Mouse (Mus musculus): Measurements from ENCODE around the gene Pou2f2.

Pou2f2 gene

GRCm38 (mm10) chr7:25088968-25089367 is 90.6 kb downstream of the Pou2f2 start:
- DNase-seq: no peak

- DNase-seq: no peak
Measured at GRCm38 (mm10) chr7:25088531-25088930, 91.0 kb downstream of the Pou2f2 start.

- no peak for DNase-seq
Measured at GRCm38 (mm10) chr7:25087972-25088371, 91.6 kb downstream of the Pou2f2 start.

- DNase-seq: no peak
Measured at GRCm38 (mm10) chr7:25087256-25087912, 92.1 kb downstream of the Pou2f2 start.

- no peak for DNase-seq
Measured at GRCm38 (mm10) chr7:25086656-25087055, 92.9 kb downstream of the Pou2f2 start.

- no peak for DNase-seq
Measured at GRCm38 (mm10) chr7:25084621-25085020, 94.9 kb downstream of the Pou2f2 start.

- peak; percentile 45 to 65 for DNase-seq
Measured at GRCm38 (mm10) chr7:25082510-25082909, 97.0 kb downstream of the Pou2f2 start.

GRCm38 (mm10) chr7:25080431-25080830 is 99.1 kb downstream of the Pou2f2 start:
- no peak for DNase-seq

- peak; percentile 51 to 62 for DNase-seq
Measured at GRCm38 (mm10) chr7:25079496-25080026, 100.0 kb downstream of the Pou2f2 start.

GRCm38 (mm10) chr7:25077414-25077755 is 102.1 kb downstream of the Pou2f2 start:
- no peak for DNase-seq

GRCm38 (mm10) chr7:25076663-25077413 is 102.7 kb downstream of the Pou2f2 start:
- peak; percentile 96 to 98 for DNase-seq

GRCm38 (mm10) chr7:25076296-25076662 is 103.2 kb downstream of the Pou2f2 start:
- DNase-seq: peak in 1 of 2 experiments; percentile 26

GRCm38 (mm10) chr7:25073924-25074323 is 105.6 kb downstream of the Pou2f2 start:
- no peak for DNase-seq

- DNase-seq: peak; percentile 66 to 76
Measured at GRCm38 (mm10) chr7:25072716-25073390, 106.7 kb downstream of the Pou2f2 start.

GRCm38 (mm10) chr7:25071979-25072715 is 107.4 kb downstream of the Pou2f2 start, which contains the start of the genes Grik5 and Zfp574:
TSS of gene Grik5 (minus strand) at chr7:25072346.
TSS of gene Zfp574 (plus strand) at chr7:25072567.
- peak; percentile 44 to 58 for DNase-seq

GRCm38 (mm10) chr7:25068724-25069123 is 110.8 kb downstream of the Pou2f2 start:
- DNase-seq: no peak

- DNase-seq: no peak
Measured at GRCm38 (mm10) chr7:25067909-25068656, 111.4 kb downstream of the Pou2f2 start.

GRCm38 (mm10) chr7:25067338-25067737 is 112.2 kb downstream of the Pou2f2 start:
- no peak for DNase-seq

GRCm38 (mm10) chr7:25063900-25064299 is 115.6 kb downstream of the Pou2f2 start:
- no peak for DNase-seq

- DNase-seq: no peak
Measured at GRCm38 (mm10) chr7:25063346-25063745, 116.2 kb downstream of the Pou2f2 start.

GRCm38 (mm10) chr7:25058836-25059235 is 120.7 kb downstream of the Pou2f2 start:
- peak; percentile 26 to 41 for DNase-seq

GRCm38 (mm10) chr7:25058394-25058793 is 121.1 kb downstream of the Pou2f2 start:
- no peak for DNase-seq

Measured in kidney, postnatal 4 days (tissue).